ENCODE assay signal across 8 mouse cellular contexts in genomic region chr1:84695517-84696411, GRCm38 (mm10). TPM values are rescaled to one million over a fixed set of nuclear protein-coding genes. Genes with fewer than 3 reads are reported as not detected.
DNase-seq lines count a peak whose midpoint lies in the region; ATAC-seq lines count a peak whose summit lies in the region.

Dner (minus strand) TSS chr1:84696221.

- intact Hi-C loops in left cerebral cortex, postnatal 36 days (cut with DNase I), result loop anchor here (5.0 to 10.0 kb wide), 5 partner anchors 68 to 948 kb away; no protein-coding TSS in a partner anchor

- H3K27me3 ChIP-seq in intestine, embryonic 16.5 days (replicated peaks; ENCODE audit: control insufficient read depth, insufficient read depth, low read length), result peaks cover 20% of the 10 kb centered on the region

- no peaks in the 10 kb centered on the region for H3K9me3 ChIP-seq in intestine, embryonic 16.5 days (ENCODE audit: control insufficient read depth, low read length)

- peak within 1 kb of the TSS; percentile 88 for H3K4me2 ChIP-seq in intestine, embryonic 16.5 days (ENCODE audit: low read depth, low read length)

- H3K4me3 ChIP-seq in intestine, embryonic 16.5 days (ENCODE audit: low read length), result peak within 1 kb of the TSS; percentile 53

- H3K27ac ChIP-seq in intestine, embryonic 16.5 days (ENCODE audit: low read length), result no peak within 1 kb of the TSS

- peak; percentile 92 for DNase-seq in adrenal gland, postnatal 14 days
- DNase-seq in embryo, embryonic 9.5 days (ENCODE audit: extremely low spot score), result peak; percentile 87
- DNase-seq in left cerebral cortex, postnatal 36 days (ENCODE audit: low spot score in 2 of 2), result peak; percentile 81 to 82
- DNase-seq in mesoderm, embryonic 11.5 days (ENCODE audit: low read depth, low spot score), result peak; percentile 90
- DNase-seq in right cerebral cortex, postnatal 4 days, result peak; percentile 75

- peaks cover 11% of the 10 kb centered on the region for H3K4me1 ChIP-seq in intestine, embryonic 16.5 days (ENCODE audit: control insufficient read depth, insufficient read depth, low read length)

- H3K9ac ChIP-seq in intestine, embryonic 16.5 days (ENCODE audit: low read depth, low read length), result no peak within 1 kb of the TSS; the same call in 1 of the 2 replicates

- ATAC-seq in granulocyte monocyte progenitor cell, adult 5-6 weeks (replicated peaks; ENCODE audit: poor library complexity, severe bottlenecking), result peak; percentile 89
- ATAC-seq in intestine, embryonic 16.5 days, result peak; percentile 97
- ATAC-seq in erythroblast, adult 5-6 weeks (replicated peaks; ENCODE audit: low FRiP score, poor library complexity, severe bottlenecking), result no peak

- under 1% methylated on average over 75 of the region's 75 CpGs for WGBS in intestine, embryonic 16.5 days

- H3K36me3 ChIP-seq in intestine, embryonic 16.5 days (ENCODE audit: control insufficient read depth, insufficient read depth, low read length), result no peaks in the 10 kb centered on the region

RNA-seq across cellular contexts. Expression of gene Dner, which starts in this region (rescaled TPM):
- total RNA-seq in adrenal gland, postnatal 14 days (2021), result 2.4 and 3.9 TPM in 2 replicates
- not detected in 2 replicates for total RNA-seq in granulocyte monocyte progenitor cell, adult 5-6 weeks (2014; fragmentation: Nextera tagmentation)
- not detected in 2 replicates for total RNA-seq in granulocyte monocyte progenitor cell, adult 5-6 weeks (2017)
- polyA plus RNA-seq in intestine, embryonic 16.5 days (2015; fragmentation: Nextera tagmentation; extraction: Ambion mirVana), result 2.4 and 3.4 TPM in 2 replicates
- total RNA-seq in left cerebral cortex, postnatal 36 days (2021), result 100 to 1,000 TPM; 128 to 158 TPM
- not detected in 2 replicates for total RNA-seq in erythroblast, adult 5-6 weeks (2015; ENCODE audit: low replicate concordance)
- not detected in 2 replicates for total RNA-seq in erythroblast, adult 5-6 weeks (2017; ENCODE audit: low replicate concordance)

Comparison
In these comparisons a context has a peak if more than half of its experiments do, and no peak if none do; other contexts are left out.
1. RNA of gene Dner (total RNA-seq): 128 to 158 TPM in left cerebral cortex, postnatal 36 days; 2.4 to 3.9 TPM in adrenal gland, postnatal 14 days, not detected in granulocyte monocyte progenitor cell, adult 5-6 weeks and not detected in erythroblast, adult 5-6 weeks; every median in the first group is over 10 times any median in the second.
2. Peak in ATAC-seq in granulocyte monocyte progenitor cell, adult 5-6 weeks; RNA of the gene not detected or under 1 TPM.
3. Peak in every context shown above with its lines, with median percentiles within 50 percentile points of each other: DNase-seq.